27 mouse cellular contexts compared by ENCODE assay signal in the genomic region with DNA sequence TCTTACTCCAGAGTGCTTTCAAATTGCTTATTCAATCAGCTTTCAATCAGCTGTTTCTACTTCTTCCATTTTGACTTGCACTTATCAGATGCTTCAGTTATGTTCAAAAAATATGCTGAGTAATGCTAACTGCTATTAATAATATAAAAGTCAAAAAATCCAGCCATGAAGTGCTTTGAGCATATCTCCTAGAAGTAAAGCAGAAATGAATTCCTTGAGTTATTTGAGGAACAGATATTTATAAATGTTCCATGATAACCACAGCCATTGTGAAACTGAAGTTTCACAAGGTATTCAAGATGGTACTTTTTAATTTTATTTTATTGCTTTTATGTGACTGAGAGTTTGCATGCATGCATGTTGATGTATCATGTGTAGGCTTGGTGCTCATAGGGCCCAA. TPM values are rescaled to one million over a fixed set of nuclear protein-coding genes. Genes with fewer than 3 reads are reported as not detected.
"Had no signal": no experiment of that assay in that cellular context is flagged by ENCODE, and none has a peak within 500 bp of the region (broad histone marks: within the 10 kb centered on the region; RNA-seq: fewer than 3 reads in every experiment).

No protein-coding gene starts in this region.

- DNase-seq: gastrocnemius, postnatal 14 days; gastrocnemius, postnatal 36 days; heart, adult 18-20 months; heart, postnatal 14 days; heart, postnatal 36 days; kidney, adult 11 months; kidney, adult 2 months; kidney, adult 9 months; kidney, postnatal 14 days; liver; liver, embryonic 13.5 days had no signal

- H3K4me1 ChIP-seq: heart, embryonic 10.5 days; hindbrain, embryonic 13.5 days; hindbrain, embryonic 15.5 days; kidney, embryonic 15.5 days; limb, embryonic 10.5 days; limb, embryonic 12.5 days; liver, embryonic 13.5 days; liver, embryonic 15.5 days had no signal

- ATAC-seq: hindbrain, postnatal 0 days; intestine, embryonic 16.5 days had no signal

- H3K4me3 ChIP-seq: heart, embryonic 10.5 days; heart, embryonic 13.5 days; heart, embryonic 15.5 days; hindbrain, embryonic 13.5 days; hindbrain, embryonic 15.5 days; kidney, embryonic 15.5 days; left cerebral cortex, adult 2 months; limb, embryonic 10.5 days; limb, embryonic 12.5 days; liver, embryonic 13.5 days; liver, embryonic 15.5 days had no signal

- H3K36me3 ChIP-seq: heart, embryonic 10.5 days; heart, embryonic 13.5 days; heart, embryonic 15.5 days; hindbrain, embryonic 13.5 days; hindbrain, embryonic 15.5 days; kidney, embryonic 15.5 days; limb, embryonic 10.5 days; limb, embryonic 12.5 days; liver, embryonic 13.5 days; liver, embryonic 15.5 days had no signal

- H3K27me3 ChIP-seq: heart, embryonic 13.5 days; heart, embryonic 15.5 days; hindbrain, embryonic 13.5 days; hindbrain, embryonic 15.5 days; kidney, embryonic 15.5 days; limb, embryonic 12.5 days; liver, embryonic 13.5 days; liver, embryonic 15.5 days had no signal

- H3K9me3 ChIP-seq: heart, embryonic 10.5 days; heart, embryonic 13.5 days; heart, embryonic 15.5 days; hindbrain, embryonic 13.5 days; hindbrain, embryonic 15.5 days; kidney, embryonic 15.5 days; limb, embryonic 10.5 days; limb, embryonic 12.5 days; liver, embryonic 13.5 days; liver, embryonic 15.5 days had no signal

- H3K9ac ChIP-seq: heart, embryonic 13.5 days; heart, embryonic 15.5 days; hindbrain, embryonic 13.5 days; hindbrain, embryonic 15.5 days; kidney, embryonic 15.5 days; limb, embryonic 12.5 days; liver, embryonic 13.5 days; liver, embryonic 15.5 days had no signal

- H3K27ac ChIP-seq: heart, embryonic 10.5 days; heart, embryonic 13.5 days; heart, embryonic 15.5 days; hindbrain, embryonic 13.5 days; hindbrain, embryonic 15.5 days; hindbrain, postnatal 0 days; kidney, embryonic 15.5 days; kidney, postnatal 0 days; left cerebral cortex, adult 2 months; limb, embryonic 10.5 days; limb, embryonic 12.5 days; liver, embryonic 13.5 days; liver, embryonic 15.5 days had no signal

- H3K4me2 ChIP-seq: heart, embryonic 13.5 days; heart, embryonic 15.5 days; hindbrain, embryonic 13.5 days; hindbrain, embryonic 15.5 days; kidney, embryonic 15.5 days; limb, embryonic 12.5 days; liver, embryonic 11.5 days; liver, embryonic 13.5 days; liver, embryonic 15.5 days had no signal

RNA-seq across cellular contexts. Expression of a gene that starts 18.4 kb away (rescaled TPM):
- total RNA-seq: gastrocnemius, adult 8-10 months; gastrocnemius, postnatal 36 days had no signal
- polyA plus RNA-seq: large intestine, adult 2 months; liver, embryonic 11.5 days had no signal
